Mouse (Mus musculus) heart, adult 2 months (tissue): Measurements from ENCODE around the gene BC004004. TPM values are rescaled to one million over a fixed set of nuclear protein-coding genes. Genes with fewer than 3 reads are reported as not detected.
"Not testable (repeated sequence)": the region's sequence is repeated elsewhere in the genome, so short reads cannot be mapped to it uniquely, and the experiment has no call there.

Experiments used
- DNase-seq, 2 experiments: peaks; one replicate each; pipeline ENCODE4 v3.0.0; 2021
- H3K27ac ChIP-seq: fragments of 200-600 bp; 2 replicates; pipeline ENCODE4 v1.8.1; 2022
- H3K27me3 ChIP-seq: fragments of 200-500 bp; 2 replicates; pipeline ENCODE4 v1.6.1; 2012; ENCODE audit warnings: mild to moderate bottlenecking, low read length, inconsistent platforms, mixed read lengths; ENCODE audit not compliant: control insufficient read depth, insufficient read depth
- H3K36me3 ChIP-seq: fragments of 200-500 bp; 2 replicates; pipeline ENCODE4 v1.6.1; 2012; ENCODE audit warnings: low read length, inconsistent platforms; ENCODE audit not compliant: control insufficient read depth, insufficient read depth
- H3K4me1 ChIP-seq: fragments of 200-500 bp; 2 replicates; pipeline ENCODE4 v1.6.1; 2011; ENCODE audit warnings: low read length; ENCODE audit not compliant: control insufficient read depth, insufficient read depth
- H3K4me3 ChIP-seq: fragments of 200-600 bp; 2 replicates; pipeline ENCODE4 v1.8.1; 2022
- H3K79me2 ChIP-seq: fragments of 200-500 bp; replicated peaks from 2 replicates; pipeline ENCODE4 v1.6.1; 2012; ENCODE audit warnings: mild to moderate bottlenecking, inconsistent platforms, low read length, moderate library complexity, mixed read lengths; ENCODE audit not compliant: control insufficient read depth, insufficient read depth
- H3K9ac ChIP-seq: fragments of 200-500 bp; 2 replicates; pipeline ENCODE4 v1.6.1; 2012; ENCODE audit warnings: low read depth, mild to moderate bottlenecking, control low read depth, inconsistent platforms, low read length, mixed read lengths
- CTCF ChIP-seq: fragments of 200-600 bp; IDR thresholded peaks from 2 replicates; pipeline ENCODE4 v1.8.1; 2022; ENCODE audit warnings: antibody characterized with exemption, mild to moderate bottlenecking, moderate library complexity
- EP300 ChIP-seq: fragments of 200-500 bp; IDR thresholded peaks from 2 replicates; pipeline ENCODE4 v1.6.1; 2011; ENCODE audit warnings: low read depth, low read length, control low read depth; ENCODE audit not compliant: insufficient read depth
- POLR2A ChIP-seq: fragments of 200-500 bp; IDR thresholded peaks from 2 replicates; pipeline ENCODE4 v1.6.1; 2011; ENCODE audit warnings: mild to moderate bottlenecking, low read depth, low read length, control low read depth; ENCODE audit not compliant: insufficient read depth
- WGBS: fragments of 180-500 bp; shearing (Covaris S2); methylation state at CpG from one replicate; pipeline ENCODE4 v1.1.7; 2018; 5-methylcytosine and 5-hydroxymethylcytosine counted together
- intact Hi-C: fragments of 180-260 bp; cut with DNase I; formaldehyde crosslinking; loops from one replicate; pipeline ENCODE4 v1.15.1; 2025
- polyA plus RNA-seq: library from polyadenylated mRNA; depleted of rRNA; stranded (reverse); fragments of >200 nt; gene quantifications from 2 replicates; pipeline ENCODE4 v1.2.3, GENCODE M21; 2012
- total RNA-seq, 2 experiments: library from RNA; stranded (reverse); gene quantifications; 2 replicates each; pipeline ENCODE4 v1.2.3; 2021

The BC004004 gene
- total and polyA plus RNA-seq, 3 experiments: 184 to 318 (median 264) TPM

DNA sequence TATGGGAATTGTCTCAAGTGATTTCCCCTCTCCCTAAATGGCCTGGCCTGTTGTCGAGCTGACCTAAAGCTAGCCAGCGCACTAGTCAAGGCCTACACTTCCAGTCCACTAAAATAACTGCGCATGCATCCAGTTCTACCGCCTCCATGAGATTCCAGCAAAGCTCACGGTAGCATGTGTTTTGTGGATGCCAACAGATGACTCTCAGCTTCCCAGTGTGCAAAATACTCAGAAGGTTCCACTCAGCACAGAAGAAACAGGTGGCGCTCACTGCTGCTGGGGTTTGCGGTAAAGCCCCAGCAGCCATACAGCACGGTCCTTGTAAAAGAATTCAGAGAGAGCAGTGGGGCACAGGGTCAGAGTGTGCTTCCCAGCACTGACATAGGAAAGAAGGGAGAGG is 43.0 kb downstream of the BC004004 start:
- H3K9ac ChIP-seq: no peak overlapping the region
- no peaks in the 10 kb centered on the region for H3K36me3 ChIP-seq
- H3K27me3 ChIP-seq: no peaks in the 10 kb centered on the region
- 90% methylated on average over 8 of the region's 8 CpGs for WGBS
- no peak for DNase-seq
- H3K79me2 ChIP-seq: no peaks in the 10 kb centered on the region
- peaks cover 6% of the 10 kb centered on the region for H3K4me1 ChIP-seq
- H3K27ac ChIP-seq: no peak overlapping the region
- H3K4me3 ChIP-seq: no peak overlapping the region
- intact Hi-C loops: no loop called here
- TF ChIP-seq EP300: no peak
- no peak for TF ChIP-seq CTCF

DNA sequence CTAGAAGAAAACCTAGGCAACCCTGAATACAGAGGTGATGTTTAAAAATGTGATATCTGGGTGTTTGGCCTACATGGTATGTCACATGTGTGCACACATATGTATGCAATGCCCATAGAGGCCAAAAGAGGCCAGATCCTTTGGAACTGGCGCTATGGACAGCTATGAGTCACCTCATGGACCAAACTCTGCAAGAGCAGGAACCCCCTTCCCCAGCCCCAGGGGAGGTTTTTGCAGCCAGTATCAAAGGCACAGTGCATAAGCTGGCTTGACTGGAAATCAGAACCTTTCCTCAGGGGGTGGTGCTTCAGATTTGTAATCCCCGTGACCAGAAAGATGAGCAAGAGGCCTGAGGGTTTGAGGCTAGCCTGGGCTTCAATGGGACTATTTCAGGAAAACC is 43.5 kb downstream of the BC004004 start:
- no peak overlapping the region for H3K27ac ChIP-seq
- intact Hi-C loops: no loop called here
- no peak overlapping the region for H3K9ac ChIP-seq
- H3K79me2 ChIP-seq: no peaks in the 10 kb centered on the region
- no peak overlapping the region for H3K4me3 ChIP-seq
- peaks cover 8% of the 10 kb centered on the region for H3K4me1 ChIP-seq
- 84% methylated on average over 2 of the region's 2 CpGs for WGBS
- H3K27me3 ChIP-seq: no peaks in the 10 kb centered on the region
- TF ChIP-seq CTCF: no peak
- TF ChIP-seq EP300: no peak
- TF ChIP-seq POLR2A: no peak
- no peaks in the 10 kb centered on the region for H3K36me3 ChIP-seq
- DNase-seq: no peak

DNA sequence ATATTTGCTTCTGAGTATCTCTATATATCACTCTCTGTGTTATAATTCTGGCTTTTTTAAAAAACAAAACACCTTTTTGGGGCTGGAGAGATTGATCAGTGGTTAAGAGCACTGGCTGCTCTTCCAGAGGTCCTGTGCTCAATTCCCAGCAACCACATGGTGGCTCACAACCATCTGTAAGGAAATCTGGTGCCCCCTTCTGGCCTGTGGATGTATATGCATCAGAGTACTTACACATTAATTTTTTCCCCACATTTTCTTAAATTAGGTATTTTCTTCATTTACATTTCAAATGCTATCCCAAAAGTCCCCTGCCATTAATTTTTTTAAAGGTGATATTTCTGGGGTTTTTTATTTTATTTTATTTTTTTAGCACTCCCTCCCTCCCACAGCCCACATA is 44.7 kb downstream of the BC004004 start:
- no peak overlapping the region for H3K4me3 ChIP-seq
- H3K36me3 ChIP-seq: no peaks in the 10 kb centered on the region
- peak; percentile 57 for TF ChIP-seq CTCF
- TF ChIP-seq EP300: no peak
- H3K27me3 ChIP-seq: no peaks in the 10 kb centered on the region
- no peak for DNase-seq
- no peaks in the 10 kb centered on the region for H3K79me2 ChIP-seq
- H3K4me1 ChIP-seq: peaks cover 8% of the 10 kb centered on the region
- H3K27ac ChIP-seq: no peak overlapping the region
- no peak overlapping the region for H3K9ac ChIP-seq
- intact Hi-C loops: no loop called here

DNA sequence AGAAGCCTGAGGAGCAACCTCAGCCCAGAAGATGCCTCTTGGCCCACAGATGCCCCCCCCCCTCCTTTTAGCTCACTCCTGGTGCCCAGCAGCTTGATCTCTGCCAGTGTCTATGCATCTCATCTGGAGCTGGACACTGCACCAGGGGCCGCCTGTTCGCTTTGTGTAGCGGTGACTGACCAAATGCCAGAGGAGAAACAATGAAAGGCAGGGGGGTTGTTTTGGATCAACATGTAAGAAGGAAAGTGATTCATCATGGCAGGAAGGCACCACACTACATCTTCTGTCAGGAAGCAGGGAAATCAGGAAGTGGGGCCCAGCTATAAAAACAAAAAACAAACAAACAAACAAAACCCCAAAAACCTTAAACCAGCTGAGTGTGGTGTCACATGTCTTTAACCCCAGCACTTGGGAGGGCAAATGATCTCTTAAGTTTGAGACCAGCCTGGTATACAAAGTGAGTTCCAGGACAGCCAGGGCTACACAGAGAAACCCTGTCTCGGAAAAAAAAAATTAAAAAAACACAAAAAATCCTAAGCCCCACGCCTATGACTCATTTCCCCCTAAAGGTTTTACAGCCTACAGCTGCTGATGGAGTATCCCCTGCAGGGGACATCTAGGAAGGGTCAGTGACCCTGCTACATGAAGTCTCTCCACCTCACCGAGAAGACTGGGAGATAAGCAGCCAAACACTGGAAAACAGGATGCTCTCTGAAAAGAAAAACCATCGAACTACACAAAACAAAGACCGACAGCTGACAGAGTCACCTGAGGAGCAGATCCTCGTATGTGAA is 47.3 kb downstream of the BC004004 start:
- H3K4me3 ChIP-seq: no peak overlapping the region
- no peak overlapping the region for H3K9ac ChIP-seq
- intact Hi-C loops: loop anchor here (2.0 to 5.0 kb wide), 2 partner anchors 15 to 39 kb away; no protein-coding TSS in a partner anchor
- H3K27me3 ChIP-seq: no peaks in the 10 kb centered on the region
- WGBS: 47% methylated on average over 9 of the region's 9 CpGs
- H3K36me3 ChIP-seq: no peaks in the 10 kb centered on the region
- no peaks in the 10 kb centered on the region for H3K79me2 ChIP-seq
- no peak for TF ChIP-seq POLR2A
- TF ChIP-seq CTCF: no peak
- no peak for TF ChIP-seq EP300
- DNase-seq: no peak
- H3K27ac ChIP-seq: peak overlapping the region; percentile 72
- peaks cover 15% of the 10 kb centered on the region for H3K4me1 ChIP-seq

DNA sequence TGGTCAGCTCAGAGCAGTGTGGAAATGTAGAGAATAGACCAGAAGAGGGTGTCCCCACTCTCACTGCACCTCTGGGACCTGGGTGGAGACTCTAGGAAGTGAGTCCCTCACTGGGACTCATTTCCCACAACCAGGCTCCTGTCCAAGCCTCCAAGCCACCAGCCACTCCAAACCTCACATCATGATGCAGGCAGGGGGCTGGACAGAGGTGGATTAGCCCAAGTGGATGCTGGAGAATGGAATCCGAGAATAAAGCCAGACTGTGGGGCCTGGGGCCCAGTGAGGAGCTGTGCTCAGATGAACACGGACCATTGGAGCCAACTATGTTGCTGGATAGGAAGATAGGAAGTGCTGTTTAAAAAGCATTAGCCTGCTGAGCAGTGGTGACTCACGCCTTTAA is 48.3 kb downstream of the BC004004 start:
- TF ChIP-seq CTCF (no peak), EP300 (no peak), POLR2A (no peak)
- intact Hi-C loops: loop anchor here (2.0 to 5.0 kb wide), 2 partner anchors 14 to 40 kb away; no protein-coding TSS in a partner anchor

DNA sequence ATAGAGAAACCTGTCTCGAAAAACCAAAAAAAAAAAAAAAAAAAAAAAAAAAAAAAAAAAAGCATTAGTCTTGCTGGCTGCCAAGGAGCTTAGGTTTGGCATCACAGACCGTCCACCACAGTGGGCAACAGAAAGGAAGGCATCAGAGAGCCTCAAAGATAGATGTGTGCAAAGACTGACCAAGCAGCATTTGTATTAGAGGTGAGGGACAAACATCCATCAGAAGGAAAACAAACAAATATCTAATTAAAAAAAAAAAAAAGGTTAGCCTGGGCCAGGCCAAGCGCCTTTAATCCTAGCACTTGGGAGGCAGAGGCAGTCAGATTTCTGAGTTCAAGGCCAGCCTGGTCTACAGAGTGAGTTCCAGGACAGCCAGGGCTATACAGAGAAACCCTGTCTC is 48.8 kb downstream of the BC004004 start, which contains the start of gene Pi16:
Gene Pi16, plus strand, starts transcription at position 301 of the 400 bp plus-strand sequence.
- DNase-seq, H3K36me3 ChIP-seq, H3K4me3 ChIP-seq, H3K27me3 ChIP-seq, H3K79me2 ChIP-seq, H3K9ac ChIP-seq: not testable (repeated sequence)
- H3K4me1 ChIP-seq: peaks cover 15% of the 10 kb centered on the region
- peak within 1 kb of the TSS; percentile 72 for H3K27ac ChIP-seq
- intact Hi-C loops: loop anchor here (2.0 to 5.0 kb wide), 2 partner anchors 13 to 40 kb away; no protein-coding TSS in a partner anchor
- WGBS: 94% methylated on average over 3 of the region's 3 CpGs

More for the DNA sequence above, 48.3 kb downstream of the BC004004 start:
- DNase-seq: no peak
- H3K4me1 ChIP-seq: peaks cover 15% of the 10 kb centered on the region
- no peaks in the 10 kb centered on the region for H3K27me3 ChIP-seq
- no peaks in the 10 kb centered on the region for H3K79me2 ChIP-seq
- WGBS: 25% methylated on average over 3 of the region's 3 CpGs
- peak overlapping the region; percentile 72 for H3K27ac ChIP-seq
- H3K4me3 ChIP-seq: no peak overlapping the region
- H3K36me3 ChIP-seq: no peaks in the 10 kb centered on the region
- no peak overlapping the region for H3K9ac ChIP-seq
